In genomic region chr10:21993515-21994373, GRCm38 (mm10) we compare ENCODE assay signal across 8 mouse cellular contexts.
DNase-seq lines count a peak whose midpoint lies in the region; ATAC-seq lines count a peak whose summit lies in the region.

No protein-coding gene starts in this region.

- peaks cover 18% of the 10 kb centered on the region for H3K36me3 ChIP-seq in intestine, embryonic 14.5 days (ENCODE audit: control insufficient read depth, insufficient read depth, low read length)
- H3K36me3 ChIP-seq in liver, embryonic 12.5 days, result peaks cover 25% of the 10 kb centered on the region
- H3K36me3 ChIP-seq in midbrain, embryonic 16.5 days (ENCODE audit: control insufficient read depth, insufficient read depth, low read length), result peaks cover 4% of the 10 kb centered on the region; the same call in 1 of the 2 replicates

- peak; percentile 57 for DNase-seq in urinary bladder, postnatal 25 days (ENCODE audit: low spot score)
- DNase-seq in urinary bladder, postnatal 10 days (ENCODE audit: low spot score), result no peak
- peak; percentile 43 to 71 for DNase-seq in gastrocnemius, postnatal 4 days (ENCODE audit: low spot score in 2 of 2)
- peak; percentile 71 for DNase-seq in intestine, embryonic 14.5 days (ENCODE audit: low spot score)
- DNase-seq in urinary bladder, postnatal 4 days (ENCODE audit: low spot score in 2 of 2), result peak; percentile 65 to 69

- no peaks in the 10 kb centered on the region for H3K9me3 ChIP-seq in intestine, embryonic 14.5 days (ENCODE audit: control insufficient read depth, low read length)
- H3K9me3 ChIP-seq in liver, embryonic 12.5 days (replicated peaks), result no peaks in the 10 kb centered on the region
- no peaks in the 10 kb centered on the region for H3K9me3 ChIP-seq in midbrain, embryonic 16.5 days (replicated peaks; ENCODE audit: control insufficient read depth, low read length, poor library complexity, severe bottlenecking)

- peak overlapping the region; percentile 91 for H3K27ac ChIP-seq in intestine, embryonic 14.5 days (ENCODE audit: low read depth)
- H3K27ac ChIP-seq in liver, embryonic 12.5 days, result peak overlapping the region; percentile 73
- peak overlapping the region; percentile 83 for H3K27ac ChIP-seq in midbrain, embryonic 16.5 days (ENCODE audit: low read length)

- peaks cover 13% of the 10 kb centered on the region for H3K4me1 ChIP-seq in intestine, embryonic 14.5 days (replicated peaks; ENCODE audit: control insufficient read depth, insufficient read depth, low read length)
- peaks cover 33% of the 10 kb centered on the region for H3K4me1 ChIP-seq in liver, embryonic 12.5 days
- peaks cover 7% of the 10 kb centered on the region for H3K4me1 ChIP-seq in midbrain, embryonic 16.5 days (ENCODE audit: control insufficient read depth, insufficient read depth, low read length)

- peak overlapping the region; percentile 84 for H3K4me2 ChIP-seq in intestine, embryonic 14.5 days (ENCODE audit: low read length)
- H3K4me2 ChIP-seq in liver, embryonic 12.5 days, result peak overlapping the region; percentile 98
- peak overlapping the region; percentile 99 for H3K4me2 ChIP-seq in midbrain, embryonic 16.5 days (ENCODE audit: low read length)

- peak overlapping the region; percentile 70 for H3K9ac ChIP-seq in intestine, embryonic 14.5 days (ENCODE audit: low read length)
- peak overlapping the region; percentile 69 for H3K9ac ChIP-seq in liver, embryonic 12.5 days
- peak overlapping the region; percentile 85 for H3K9ac ChIP-seq in midbrain, embryonic 16.5 days (ENCODE audit: low read depth, low read length)

- H3K27me3 ChIP-seq in intestine, embryonic 14.5 days (replicated peaks; ENCODE audit: control insufficient read depth, insufficient read depth, low read length), result peaks cover 12% of the 10 kb centered on the region; the same call in 1 of the 2 replicates
- peaks cover 37% of the 10 kb centered on the region for H3K27me3 ChIP-seq in liver, embryonic 12.5 days (replicated peaks)
- no peaks in the 10 kb centered on the region for H3K27me3 ChIP-seq in midbrain, embryonic 16.5 days (ENCODE audit: control insufficient read depth, insufficient read depth, low read depth, low read length)

- under 1% methylated on average over 59 of the region's 60 CpGs for WGBS in intestine, embryonic 14.5 days
- under 1% methylated on average over 59 of the region's 60 CpGs for WGBS in liver, embryonic 12.5 days (ENCODE audit: insufficient replicate concordance)
- under 1% methylated on average over 51 of the region's 60 CpGs for WGBS in midbrain, embryonic 16.5 days

- peak overlapping the region; percentile 76 for H3K4me3 ChIP-seq in intestine, embryonic 14.5 days (ENCODE audit: low read depth, low read length)
- H3K4me3 ChIP-seq in liver, embryonic 12.5 days, result peak overlapping the region; percentile 68
- H3K4me3 ChIP-seq in midbrain, embryonic 16.5 days (ENCODE audit: low read depth, low read length), result peak overlapping the region; percentile 70

- ATAC-seq in common myeloid progenitor, adult 5-6 weeks (replicated peaks; ENCODE audit: low read depth, poor library complexity, severe bottlenecking), result peak; percentile 7; the same call in 1 of the 2 replicates
- peak; percentile 76 for ATAC-seq in intestine, embryonic 14.5 days (replicated peaks; ENCODE audit: low FRiP score, low TSS enrichment, low read depth)
- peak; percentile 73 for ATAC-seq in liver, embryonic 12.5 days
- peak; percentile 77 for ATAC-seq in midbrain, embryonic 16.5 days

Comparison
In these comparisons a context has a peak if more than half of its experiments do, and no peak if none do; other contexts are left out.
1. ATAC-seq: peak in every context shown above with its lines; median percentile 77 in midbrain, embryonic 16.5 days; 76 in intestine, embryonic 14.5 days; 73 in liver, embryonic 12.5 days; 7 in common myeloid progenitor, adult 5-6 weeks.